Mouse (Mus musculus) limb, embryonic 13.5 days (tissue): ENCODE results near the gene Map4k3. TPM values are rescaled to one million over a fixed set of nuclear protein-coding genes. Genes with fewer than 3 reads are reported as not detected.
"Not testable (repeated sequence)": the region's sequence is repeated elsewhere in the genome, so short reads cannot be mapped to it uniquely, and the experiment has no call there.

ENCODE experiments used
- ATAC-seq: fragments of 200-750 bp; cut with Nextera tagmentation; 2 replicates; pipeline ENCODE4 v1.8.0; 2017; ENCODE audit warnings: low read depth, moderate number of reproducible peaks, moderate TSS enrichment; ENCODE audit not compliant: low FRiP score
- H3K27ac ChIP-seq: fragments of 300-500 bp; sonication (generic); 2 replicates; pipeline ENCODE4 v1.5.1; 2015; ENCODE audit warnings: inconsistent platforms, mild to moderate bottlenecking, moderate library complexity
- H3K27me3 ChIP-seq: fragments of 300-500 bp; sonication (generic); 2 replicates; pipeline ENCODE4 v1.6.1; 2015; ENCODE audit warnings: mild to moderate bottlenecking, inconsistent platforms
- H3K36me3 ChIP-seq: fragments of 300-500 bp; sonication (generic); 2 replicates; pipeline ENCODE4 v1.6.1; 2015; ENCODE audit warnings: inconsistent platforms, mild to moderate bottlenecking, moderate library complexity
- H3K4me1 ChIP-seq: fragments of 300-500 bp; sonication (generic); 2 replicates; pipeline ENCODE4 v1.6.1; 2015; ENCODE audit warnings: inconsistent platforms
- H3K4me2 ChIP-seq: fragments of 300-500 bp; sonication (generic); replicated peaks from 2 replicates; pipeline ENCODE4 v1.6.1; 2015; ENCODE audit warnings: inconsistent platforms, mild to moderate bottlenecking, moderate library complexity
- H3K4me3 ChIP-seq: fragments of 300-500 bp; sonication (generic); 2 replicates; pipeline ENCODE4 v1.5.1; 2015; ENCODE audit warnings: moderate library complexity, mild to moderate bottlenecking, inconsistent platforms
- H3K9ac ChIP-seq: fragments of 300-500 bp; sonication (generic); 2 replicates; pipeline ENCODE4 v1.6.1; 2015; ENCODE audit warnings: mild to moderate bottlenecking, inconsistent platforms
- H3K9me3 ChIP-seq: fragments of 300-500 bp; sonication (generic); 2 replicates; pipeline ENCODE4 v1.6.1; 2016; ENCODE audit warnings: inconsistent platforms
- WGBS: fragments of 180-500 bp; shearing (Covaris S2); methylation state at CpG from one replicate; pipeline ENCODE4 v1.1.7; 2015; 5-methylcytosine and 5-hydroxymethylcytosine counted together
- polyA plus RNA-seq: library from polyadenylated mRNA; unstranded; fragments of >200 nt; fragmentation: Nextera tagmentation; extraction: Ambion mirVana; gene quantifications from 2 replicates; pipeline ENCODE4 v1.2.1, GENCODE M21; 2015

Map4k3 gene
- polyA plus RNA-seq, 1 experiment from 2014 or later, result 31.7 TPM

GRCm38 (mm10) chr17:80756043-80756442, 27.8 kb upstream of the Map4k3 start:
- Histone ChIP-seq H3K36me3 (no peaks in the 10 kb centered on the region), H3K4me1 (peaks cover 36% of the 10 kb centered on the region), H3K9me3 (no peaks in the 10 kb centered on the region), H3K27ac (peak overlapping the region; percentile 65; the same call in 1 of the 2 replicates), H3K4me2 (no peak overlapping the region), H3K27me3 (no peaks in the 10 kb centered on the region), H3K4me3 (no peak overlapping the region), H3K9ac (no peak overlapping the region)
- 69% methylated on average over 5 of the region's 5 CpGs for WGBS
- no peak for ATAC-seq

DNA sequence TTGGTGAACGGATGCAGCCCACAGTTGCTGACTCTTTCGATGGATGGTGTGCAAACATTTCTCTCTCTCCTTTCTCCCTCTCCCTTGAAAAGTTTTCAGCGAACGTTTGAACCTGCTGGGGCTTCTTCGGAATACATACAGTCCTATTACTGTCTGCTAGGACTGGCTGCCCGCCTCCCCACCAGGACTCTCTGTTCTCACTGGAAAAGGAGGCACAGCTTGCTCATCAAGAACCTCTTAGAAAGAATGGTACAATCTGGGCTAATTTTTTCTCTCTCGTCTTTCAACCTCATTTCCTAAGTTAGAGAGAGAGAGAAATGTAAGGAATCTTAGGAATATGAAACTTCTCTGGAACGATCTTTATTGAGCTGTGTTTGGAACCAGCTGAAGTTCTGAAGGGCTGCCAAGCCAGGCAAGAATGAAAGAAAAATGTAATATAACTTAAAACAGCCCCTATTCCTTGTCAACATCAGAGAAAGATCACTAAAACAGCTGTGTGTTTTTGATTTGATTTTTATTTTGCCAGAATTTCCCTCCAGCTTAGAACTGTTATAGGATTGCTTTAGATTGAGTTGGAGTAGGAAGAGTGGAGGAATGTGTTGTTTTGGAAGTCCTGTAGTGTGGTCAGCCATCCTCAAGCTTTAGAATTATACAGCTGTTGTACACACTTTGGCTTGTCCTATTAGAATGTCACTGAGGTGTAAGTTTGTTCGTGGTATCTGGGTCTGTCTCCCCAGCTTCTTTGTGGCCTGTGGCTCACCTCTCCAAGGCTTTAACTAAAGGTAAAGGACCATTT, 27.0 kb upstream of the Map4k3 start:
- WGBS, result 55% methylated on average over 9 of the region's 9 CpGs
- 0 out of 2 replicates have a peak overlapping the region, but pooled peaks have one; percentile 21 for H3K4me2 ChIP-seq
- no peak for ATAC-seq

DNA sequence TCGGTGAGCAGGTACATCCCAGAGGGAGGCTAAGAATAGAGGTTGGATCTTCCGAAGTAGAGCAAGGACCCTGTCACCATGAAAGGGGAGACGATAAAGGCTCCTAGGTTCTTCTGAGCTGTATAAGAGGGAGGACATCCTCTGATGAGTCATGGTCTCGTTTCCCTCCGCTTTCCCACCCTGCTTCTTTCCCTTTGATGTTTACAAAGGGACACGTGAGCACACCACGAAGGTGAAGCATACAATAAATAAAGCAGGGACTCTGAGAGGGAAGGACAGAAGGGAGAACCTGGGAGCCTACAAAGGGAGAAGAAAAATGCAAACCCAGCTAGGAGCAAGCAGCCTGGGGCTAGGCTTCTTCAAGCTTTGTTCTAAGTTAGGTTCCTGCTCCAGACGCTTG, 26.3 kb upstream of the Map4k3 start:
- Histone ChIP-seq H3K9ac (no peak overlapping the region), H3K4me2 (no peak overlapping the region), H3K4me3 (no peak overlapping the region), H3K36me3 (no peaks in the 10 kb centered on the region), H3K27ac (0 out of 2 replicates have a peak overlapping the region, but pooled peaks have one; percentile 34), H3K9me3 (no peaks in the 10 kb centered on the region), H3K4me1 (peaks cover 36% of the 10 kb centered on the region), H3K27me3 (no peaks in the 10 kb centered on the region)
- 54% methylated on average over 8 of the region's 8 CpGs for WGBS
- no peak for ATAC-seq

More for the DNA sequence above, 27.0 kb upstream of the Map4k3 start:
- H3K4me1 ChIP-seq, result peaks cover 36% of the 10 kb centered on the region
- H3K9ac ChIP-seq, result no peak overlapping the region
- no peaks in the 10 kb centered on the region for H3K9me3 ChIP-seq
- H3K36me3 ChIP-seq, result no peaks in the 10 kb centered on the region
- no peaks in the 10 kb centered on the region for H3K27me3 ChIP-seq
- H3K27ac ChIP-seq, result peak overlapping the region; percentile 65; the same call in 1 of the 2 replicates
- no peak overlapping the region for H3K4me3 ChIP-seq

- H3K9me3 ChIP-seq, result no peaks in the 10 kb centered on the region
- H3K27ac ChIP-seq, result peak overlapping the region; percentile 15; the same call in 1 of the 2 replicates
- H3K4me3 ChIP-seq, result no peak overlapping the region
- H3K27me3 ChIP-seq, result no peaks in the 10 kb centered on the region
- no peak overlapping the region for H3K9ac ChIP-seq
- H3K36me3 ChIP-seq, result no peaks in the 10 kb centered on the region
- peaks cover 36% of the 10 kb centered on the region for H3K4me1 ChIP-seq
- ATAC-seq, result 0 out of 2 replicates have a peak, but pooled peaks have one; percentile 62
- whole genome bisulfite sequencing, result 3% methylated on average over 1 of the region's 1 CpGs
- H3K4me2 ChIP-seq, result no peak overlapping the region
Observed at GRCm38 (mm10) chr17:80752466-80752865, 24.2 kb upstream of the Map4k3 start.

GRCm38 (mm10) chr17:80739421-80739820, 11.1 kb upstream of the Map4k3 start:
- no peak overlapping the region for H3K4me2 ChIP-seq
- H3K9ac ChIP-seq, result no peak overlapping the region
- no peak overlapping the region for H3K4me3 ChIP-seq
- H3K4me1 ChIP-seq, result no peaks in the 10 kb centered on the region
- H3K27me3 ChIP-seq, result no peaks in the 10 kb centered on the region
- H3K27ac ChIP-seq, result no peak overlapping the region
- 86% methylated on average over 5 of the region's 5 CpGs for WGBS
- H3K9me3 ChIP-seq, result no peaks in the 10 kb centered on the region
- H3K36me3 ChIP-seq, result no peaks in the 10 kb centered on the region
- ATAC-seq, result no peak

DNA sequence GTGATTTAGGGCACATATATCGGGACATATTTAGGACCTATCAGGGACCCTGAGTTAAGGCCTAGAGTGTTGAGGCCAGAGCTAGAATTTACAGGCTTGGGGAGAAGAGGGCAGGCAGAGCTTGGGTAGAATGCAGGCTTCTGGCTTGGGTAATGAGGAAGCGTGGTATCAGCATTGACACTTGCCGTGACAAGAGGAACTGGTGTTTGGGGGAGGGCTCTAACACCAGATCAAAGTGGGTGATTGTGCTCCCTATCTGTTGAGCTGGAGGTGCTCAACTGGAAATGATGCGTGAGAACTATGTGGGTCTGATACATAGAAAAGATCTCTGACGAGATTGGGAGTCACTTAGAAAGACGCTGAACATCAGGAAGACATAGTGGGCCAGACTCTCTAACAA, 6.4 kb upstream of the Map4k3 start:
- H3K4me2 ChIP-seq, result no peak overlapping the region
- H3K4me3 ChIP-seq, result no peak overlapping the region
- H3K4me1 ChIP-seq, result no peaks in the 10 kb centered on the region
- no peaks in the 10 kb centered on the region for H3K9me3 ChIP-seq
- H3K36me3 ChIP-seq, result no peaks in the 10 kb centered on the region
- ATAC-seq, result no peak
- H3K9ac ChIP-seq, result no peak overlapping the region
- no peaks in the 10 kb centered on the region for H3K27me3 ChIP-seq
- 69% methylated on average over 6 of the region's 6 CpGs for WGBS
- no peak overlapping the region for H3K27ac ChIP-seq

DNA sequence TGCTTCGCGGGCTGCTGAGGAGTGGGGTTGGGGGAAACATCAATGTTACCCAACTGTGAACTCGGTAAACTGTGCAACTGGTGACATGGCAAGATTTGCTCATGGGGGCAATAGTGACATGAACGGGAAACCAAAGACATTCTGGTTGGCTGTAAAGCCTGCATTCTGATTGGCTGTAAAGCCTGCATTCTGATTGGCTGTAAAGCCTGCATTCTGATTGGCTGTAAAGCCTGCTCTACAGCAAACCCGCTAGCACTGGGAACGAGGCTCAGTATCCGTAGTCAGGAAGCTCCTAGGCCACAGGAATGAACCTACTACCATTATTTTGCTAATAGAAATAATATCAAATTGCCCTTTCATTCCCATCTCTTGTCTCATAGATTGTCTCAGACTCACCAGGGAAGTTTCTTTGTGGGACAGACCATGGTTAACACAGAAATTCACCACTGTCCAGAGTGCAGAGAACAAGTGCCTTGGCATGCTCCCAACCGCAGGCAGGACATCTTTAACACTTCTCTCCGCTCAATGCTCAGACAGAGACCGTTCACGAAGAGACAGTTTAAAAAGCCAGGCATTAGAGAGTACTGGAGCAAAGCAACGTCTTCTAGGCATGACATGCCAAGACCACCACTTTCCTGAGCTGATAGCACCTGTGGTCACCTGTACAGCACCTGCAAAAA, 5.0 kb upstream of the Map4k3 start:
- ATAC-seq, result no peak
- Histone ChIP-seq H3K36me3 (no peaks in the 10 kb centered on the region), H3K4me1 (peaks cover 7% of the 10 kb centered on the region; the same call in 1 of the 2 replicates), H3K4me3 (no peak overlapping the region), H3K4me2 (no peak overlapping the region), H3K27me3 (no peaks in the 10 kb centered on the region), H3K9me3 (no peaks in the 10 kb centered on the region), H3K9ac (no peak overlapping the region), H3K27ac (no peak overlapping the region)
- WGBS, result 81% methylated on average over 12 of the region's 12 CpGs

DNA sequence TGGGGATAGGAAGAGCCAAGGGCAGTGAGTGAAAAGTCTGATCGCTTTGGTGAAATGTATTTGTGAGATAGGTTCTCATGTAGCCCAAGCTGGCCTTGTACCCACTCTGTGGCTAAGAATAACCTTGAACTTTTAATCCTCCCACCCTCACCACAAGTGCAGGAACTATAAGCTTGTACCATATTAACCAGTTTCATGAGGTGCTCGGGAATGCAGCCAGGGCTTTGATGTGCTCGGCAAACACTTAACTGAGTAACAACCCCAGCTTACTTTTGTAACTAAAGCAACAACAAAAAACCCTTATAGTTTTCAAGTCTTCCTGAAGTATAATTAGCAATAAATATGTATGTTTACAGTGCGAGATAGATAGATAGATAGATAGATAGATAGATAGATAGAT, 4.0 kb upstream of the Map4k3 start:
- Histone ChIP-seq H3K4me3 (no peak overlapping the region), H3K4me1 (peaks cover 7% of the 10 kb centered on the region; the same call in 1 of the 2 replicates), H3K9ac (no peak overlapping the region), H3K36me3 (no peaks in the 10 kb centered on the region), H3K4me2 (no peak overlapping the region), H3K27me3 (no peaks in the 10 kb centered on the region), H3K27ac (no peak overlapping the region), H3K9me3 (no peaks in the 10 kb centered on the region)
- WGBS, result 56% methylated on average over 4 of the region's 4 CpGs
- no peak for ATAC-seq

GRCm38 (mm10) chr17:80730283-80730682, 2.0 kb upstream of the Map4k3 start:
- H3K36me3 ChIP-seq, H3K9ac ChIP-seq, H3K27me3 ChIP-seq, H3K4me2 ChIP-seq, H3K4me3 ChIP-seq, H3K9me3 ChIP-seq, ATAC-seq, H3K27ac ChIP-seq: not testable (repeated sequence)
- H3K4me1 ChIP-seq, result peaks cover 20% of the 10 kb centered on the region
- 94% methylated on average over 6 of the region's 6 CpGs for WGBS

- no peak overlapping the region for H3K9ac ChIP-seq
- H3K4me3 ChIP-seq, result no peak overlapping the region
- H3K4me1 ChIP-seq, result peaks cover 24% of the 10 kb centered on the region
- H3K27me3 ChIP-seq, result no peaks in the 10 kb centered on the region
- no peak for ATAC-seq
- H3K27ac ChIP-seq, result no peak overlapping the region
- 75% methylated on average over 5 of the region's 5 CpGs for WGBS
- H3K4me2 ChIP-seq, result no peak overlapping the region
- no peaks in the 10 kb centered on the region for H3K9me3 ChIP-seq
- no peaks in the 10 kb centered on the region; the same call in 1 of the 2 replicates for H3K36me3 ChIP-seq
Observed at GRCm38 (mm10) chr17:80729825-80730224, 1.5 kb upstream of the Map4k3 start.

DNA sequence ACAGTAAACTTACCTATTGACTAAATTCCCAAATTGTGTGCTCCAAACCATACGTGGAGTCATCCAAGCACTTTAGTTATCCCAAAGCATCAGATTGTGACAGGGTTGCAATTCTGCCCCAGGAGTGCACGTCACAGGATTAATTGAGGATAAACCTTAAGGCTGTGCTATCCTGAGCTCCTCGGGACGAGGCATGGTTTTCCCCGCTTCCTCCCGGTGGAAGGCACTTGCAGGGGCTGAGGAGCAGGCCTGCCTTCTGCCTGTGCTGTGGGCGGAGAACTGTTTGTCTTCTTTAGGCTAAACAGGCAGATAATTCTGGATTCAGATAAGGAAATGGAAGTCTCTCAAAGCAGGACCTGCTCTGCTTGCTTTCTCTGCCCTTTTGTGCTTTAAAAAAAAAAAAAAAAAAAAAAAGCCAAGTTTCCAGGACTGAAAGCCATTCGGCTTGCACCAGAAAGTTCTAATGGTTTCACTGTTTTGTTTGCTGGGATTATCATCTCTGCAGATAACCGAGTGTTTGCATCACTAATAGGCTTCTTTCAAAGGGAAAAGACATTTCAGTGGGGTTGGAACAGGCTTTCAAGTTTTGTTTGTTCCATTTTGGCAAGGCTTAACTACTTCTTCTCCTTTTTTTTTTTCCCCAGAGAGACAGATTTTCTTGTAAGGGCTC, 930 bp upstream of the Map4k3 start:
- ATAC-seq, result no peak
- WGBS, result 27% methylated on average over 9 of the region's 9 CpGs

More for the DNA sequence above, 930 bp upstream of the Map4k3 start:
- Histone ChIP-seq H3K4me1 (peaks cover 30% of the 10 kb centered on the region), H3K9ac (no peak overlapping the region), H3K4me3 (no peak overlapping the region), H3K36me3 (no peaks in the 10 kb centered on the region; the same call in 1 of the 2 replicates), H3K9me3 (no peaks in the 10 kb centered on the region), H3K4me2 (peak overlapping the region; percentile 83), H3K27ac (no peak overlapping the region), H3K27me3 (no peaks in the 10 kb centered on the region)
